Mouse (Mus musculus): Measurements from ENCODE around the gene Jhy. TPM values are rescaled to one million over a fixed set of nuclear protein-coding genes. Genes with fewer than 3 reads are reported as not detected.

The Jhy gene
- polyA plus RNA-seq, 1 experiment = not detected

DNA sequence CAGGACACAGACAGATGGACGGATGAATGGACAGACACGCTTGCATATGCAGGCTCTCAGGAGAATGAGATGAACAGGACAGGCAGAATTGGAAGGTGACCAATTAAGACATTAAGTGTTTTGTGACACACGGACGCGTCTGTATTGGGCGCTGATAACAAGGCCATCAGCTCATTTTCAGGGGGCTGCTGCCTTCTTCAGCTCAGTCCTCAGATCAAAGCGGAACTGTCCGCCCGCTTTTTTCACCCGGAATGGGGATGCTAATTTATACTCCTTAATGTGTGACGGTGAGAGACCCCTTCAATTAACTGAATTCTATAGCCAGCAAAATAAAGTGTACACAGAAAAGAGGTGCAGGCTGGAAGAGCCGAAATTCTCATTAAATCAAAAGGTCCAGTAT, 74.5 kb downstream of the Jhy start:
- no peaks in the 10 kb centered on the region for H3K4me1 ChIP-seq (ENCODE audit: control insufficient read depth, insufficient read depth, low read length)
- TF ChIP-seq POLR2A (IDR thresholded peaks at IDR 0.05; ENCODE audit: insufficient read depth, low read depth, low read length) (no peak), CTCF (IDR thresholded peaks at IDR 0.05; ENCODE audit: insufficient read depth, low read depth, low read length) (no peak)
- 34% methylated on average over 12 of the region's 12 CpGs for WGBS
- H3K27ac ChIP-seq (ENCODE audit: insufficient read depth, low read depth, low read length) = no peak overlapping the region
- no peak overlapping the region for H3K4me3 ChIP-seq (ENCODE audit: insufficient read depth, low read depth, low read length)

DNA sequence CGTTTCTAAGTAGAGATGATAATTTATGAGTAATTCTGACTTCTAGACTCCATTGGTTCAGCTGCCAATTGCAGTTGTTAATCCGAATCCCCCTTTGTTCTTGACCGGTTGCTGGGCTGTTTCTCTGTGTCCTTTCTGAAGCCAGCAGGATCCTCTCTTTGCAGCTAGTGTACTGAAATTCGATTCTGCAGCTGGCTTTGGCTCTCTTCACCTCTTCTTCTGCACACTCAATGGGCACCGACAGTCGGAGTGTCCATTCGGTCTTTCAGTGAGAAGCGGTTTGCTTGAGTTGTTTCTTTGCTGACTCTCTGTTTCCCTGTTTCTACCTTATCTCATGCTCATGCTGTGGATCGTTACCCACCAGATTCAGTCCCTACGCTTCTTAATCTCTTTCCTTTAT, 78.2 kb downstream of the Jhy start:
- WGBS = 28% methylated on average over 10 of the region's 10 CpGs
- TF ChIP-seq POLR2A (IDR thresholded peaks at IDR 0.05; ENCODE audit: insufficient read depth, low read depth, low read length) (no peak), CTCF (IDR thresholded peaks at IDR 0.05; ENCODE audit: insufficient read depth, low read depth, low read length) (no peak)
- no peak overlapping the region for H3K4me3 ChIP-seq (ENCODE audit: insufficient read depth, low read depth, low read length)
- H3K4me1 ChIP-seq (ENCODE audit: control insufficient read depth, insufficient read depth, low read length) = no peaks in the 10 kb centered on the region
- no peak overlapping the region for H3K27ac ChIP-seq (ENCODE audit: insufficient read depth, low read depth, low read length)

DNA sequence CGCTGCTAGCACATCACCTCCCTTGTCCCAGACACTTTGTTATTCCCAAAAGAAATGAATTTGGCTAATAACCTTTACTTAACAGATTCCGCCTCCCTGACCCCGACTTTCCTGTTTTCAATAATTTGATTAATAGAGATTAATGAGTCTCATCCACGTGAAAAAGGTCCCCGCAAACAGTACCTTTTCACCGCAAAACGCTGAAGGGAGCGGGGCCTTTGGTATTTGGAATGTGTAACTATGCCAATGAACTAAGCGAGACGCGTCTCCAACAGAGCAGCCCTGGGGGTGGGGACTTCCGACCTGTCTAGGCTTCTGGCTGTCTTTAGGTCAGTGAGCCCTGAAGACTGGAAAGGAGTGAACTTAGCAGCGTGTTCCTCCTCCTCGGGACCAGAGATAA, 84.9 kb downstream of the Jhy start:
- no peak overlapping the region for H3K4me3 ChIP-seq (ENCODE audit: insufficient read depth, low read depth, low read length)
- H3K4me1 ChIP-seq (ENCODE audit: control insufficient read depth, insufficient read depth, low read length) = peaks cover 6% of the 10 kb centered on the region
- WGBS = 3% methylated on average over 14 of the region's 14 CpGs
- no peak overlapping the region for H3K27ac ChIP-seq (ENCODE audit: insufficient read depth, low read depth, low read length)
- TF ChIP-seq CTCF (IDR thresholded peaks at IDR 0.05; ENCODE audit: insufficient read depth, low read depth, low read length) (no peak), POLR2A (IDR thresholded peaks at IDR 0.05; ENCODE audit: insufficient read depth, low read depth, low read length) (no peak)

DNA sequence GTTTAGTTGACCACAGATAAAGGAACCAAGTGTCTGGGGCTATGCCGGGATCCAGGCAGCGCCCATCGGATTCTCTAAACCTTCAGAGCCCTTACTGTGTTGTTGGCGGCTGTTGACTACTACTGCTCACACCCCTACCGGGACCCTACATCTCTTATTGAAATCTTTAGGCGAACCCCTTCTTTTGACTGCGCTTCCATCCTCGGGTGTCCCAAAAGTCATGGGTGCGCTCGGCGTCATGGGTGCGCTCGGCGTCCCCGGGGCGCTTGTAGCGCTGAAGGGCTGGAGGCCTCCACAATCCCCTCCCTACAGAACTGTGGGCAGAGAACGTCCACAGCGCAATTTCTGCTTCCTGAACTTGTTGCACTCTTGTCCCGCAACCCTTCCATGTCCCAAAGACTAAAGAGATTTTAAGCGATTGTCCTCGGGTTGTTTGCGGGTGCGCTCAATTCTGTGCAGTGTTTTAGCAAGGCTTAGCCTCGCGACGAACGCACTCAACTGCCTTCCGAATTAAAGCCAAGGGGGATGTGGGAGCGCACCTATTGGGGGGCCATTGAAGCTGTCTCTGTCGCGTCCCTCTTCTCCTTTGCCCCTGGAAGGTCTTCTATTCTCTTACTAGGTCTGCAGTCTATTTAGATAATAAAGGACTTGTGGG, 85.5 kb downstream of the Jhy start:
- WGBS = 3% methylated on average over 32 of the region's 32 CpGs
- H3K4me1 ChIP-seq (ENCODE audit: control insufficient read depth, insufficient read depth, low read length) = peaks cover 6% of the 10 kb centered on the region
- TF ChIP-seq CTCF (IDR thresholded peaks at IDR 0.05; ENCODE audit: insufficient read depth, low read depth, low read length) (no peak), POLR2A (IDR thresholded peaks at IDR 0.05; ENCODE audit: insufficient read depth, low read depth, low read length) (no peak)
- H3K27ac ChIP-seq (ENCODE audit: insufficient read depth, low read depth, low read length) = no peak overlapping the region
- no peak overlapping the region for H3K4me3 ChIP-seq (ENCODE audit: insufficient read depth, low read depth, low read length)

DNA sequence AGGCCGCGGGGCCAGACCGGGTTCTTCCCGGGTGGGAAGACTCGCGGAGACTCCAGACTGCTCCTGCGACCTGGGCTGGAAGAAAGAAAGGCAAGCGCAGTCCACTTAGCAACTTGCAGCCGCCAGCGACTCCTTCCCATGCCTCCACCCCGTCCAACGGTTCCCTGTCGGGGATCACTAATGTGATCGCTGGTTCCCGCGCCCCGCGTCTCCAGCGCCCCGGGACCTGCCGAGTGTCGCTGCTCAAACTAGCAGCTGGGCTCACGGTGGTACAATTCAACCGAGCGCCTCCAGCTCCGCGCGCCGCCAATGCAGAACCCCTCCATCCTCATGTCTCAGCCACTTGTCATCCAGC, 86.1 kb downstream of the Jhy start:
- H3K4me3 ChIP-seq (ENCODE audit: insufficient read depth, low read depth, low read length) = no peak overlapping the region
- H3K4me1 ChIP-seq (ENCODE audit: control insufficient read depth, insufficient read depth, low read length) = peaks cover 6% of the 10 kb centered on the region
- TF ChIP-seq POLR2A (IDR thresholded peaks at IDR 0.05; ENCODE audit: insufficient read depth, low read depth, low read length) (no peak), CTCF (IDR thresholded peaks at IDR 0.05; ENCODE audit: insufficient read depth, low read depth, low read length) (no peak)
- no peak overlapping the region for H3K27ac ChIP-seq (ENCODE audit: insufficient read depth, low read depth, low read length)
- WGBS = 2% methylated on average over 29 of the region's 29 CpGs

DNA sequence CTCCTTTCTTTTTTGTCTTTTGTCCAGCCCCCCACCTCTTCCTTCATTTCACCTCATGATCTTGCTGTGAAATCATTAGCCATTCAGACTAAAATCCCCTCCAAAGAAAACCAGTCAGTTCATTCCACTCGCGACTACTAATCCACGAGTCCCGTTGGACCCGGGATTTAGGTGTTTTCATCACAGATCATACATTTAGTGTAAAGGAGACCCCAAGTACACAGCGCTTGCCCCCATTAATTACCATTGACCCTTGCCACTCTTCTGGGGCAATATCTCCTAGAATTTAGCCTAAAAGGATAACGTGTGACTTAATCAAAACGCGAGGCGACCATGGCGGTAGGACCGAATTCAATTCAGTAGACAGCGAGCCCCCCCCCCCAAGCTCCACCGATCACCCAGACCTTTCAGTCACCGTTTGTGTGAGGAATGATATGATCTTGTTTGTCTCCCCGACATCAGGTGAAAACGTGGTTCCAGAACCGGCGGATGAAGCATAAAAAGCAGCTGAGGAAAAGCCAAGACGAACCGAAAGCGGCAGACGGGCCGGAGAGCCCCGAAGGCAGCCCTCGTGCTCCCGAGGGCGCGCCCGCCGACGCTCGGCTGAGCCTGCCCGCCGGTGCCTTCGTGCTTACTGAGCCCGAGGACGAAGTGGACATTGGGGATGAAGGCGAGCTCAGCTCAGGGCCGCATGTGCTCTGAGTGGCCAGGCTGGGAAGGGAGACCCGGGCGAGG, 86.6 kb downstream of the Jhy start:
- 2% methylated on average over 42 of the region's 42 CpGs for WGBS
- no peak overlapping the region for H3K27ac ChIP-seq (ENCODE audit: insufficient read depth, low read depth, low read length)
- TF ChIP-seq CTCF (IDR thresholded peaks at IDR 0.05; ENCODE audit: insufficient read depth, low read depth, low read length) (no peak), POLR2A (IDR thresholded peaks at IDR 0.05; ENCODE audit: insufficient read depth, low read depth, low read length) (no peak)
- H3K4me3 ChIP-seq (ENCODE audit: insufficient read depth, low read depth, low read length) = no peak overlapping the region
- peaks cover 6% of the 10 kb centered on the region for H3K4me1 ChIP-seq (ENCODE audit: control insufficient read depth, insufficient read depth, low read length)

DNA sequence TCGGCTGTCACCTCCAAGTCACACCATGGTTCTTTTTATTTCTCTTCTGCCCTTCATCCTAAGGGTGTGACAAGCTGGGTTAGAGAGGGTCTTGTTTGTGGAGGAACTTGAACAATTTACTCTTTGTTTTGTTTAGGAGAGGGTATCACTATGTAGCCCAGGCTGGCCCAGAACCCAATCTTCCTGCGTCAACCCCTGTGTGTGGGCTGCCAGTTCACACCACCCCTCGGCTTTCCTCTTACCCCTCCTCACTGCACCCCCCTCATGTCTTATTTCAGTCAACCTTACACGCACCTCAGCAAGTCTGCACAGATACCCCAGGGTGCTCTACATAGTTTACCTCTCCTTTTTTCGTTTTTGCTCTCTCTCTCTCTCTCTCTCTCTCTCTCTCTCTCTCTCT, 87.2 kb downstream of the Jhy start:
- Histone ChIP-seq H3K4me1 (ENCODE audit: control insufficient read depth, insufficient read depth, low read length) (peaks cover 6% of the 10 kb centered on the region), H3K4me3 (ENCODE audit: insufficient read depth, low read depth, low read length) (no peak overlapping the region), H3K27ac (ENCODE audit: insufficient read depth, low read depth, low read length) (no peak overlapping the region)
- 9% methylated on average over 5 of the region's 5 CpGs for WGBS
- TF ChIP-seq CTCF (IDR thresholded peaks at IDR 0.05; ENCODE audit: insufficient read depth, low read depth, low read length) = no peak

DNA sequence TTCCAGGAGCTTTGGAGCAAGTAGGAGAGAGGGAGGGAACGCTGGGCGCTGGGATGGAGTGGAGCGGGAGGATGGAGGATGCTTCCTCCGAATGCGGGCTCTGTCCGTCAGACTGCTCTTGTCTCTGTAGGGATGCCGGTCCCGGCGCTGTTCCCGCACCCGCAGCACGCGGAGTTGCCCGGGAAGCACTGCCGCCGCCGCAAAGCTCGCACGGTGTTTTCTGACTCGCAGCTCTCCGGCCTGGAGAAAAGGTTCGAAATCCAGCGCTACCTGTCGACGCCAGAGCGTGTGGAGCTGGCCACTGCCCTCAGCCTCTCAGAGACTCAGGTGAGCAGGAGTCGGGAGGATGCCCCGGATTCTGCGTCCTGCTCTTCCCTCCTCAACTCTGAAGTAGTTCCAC, 87.8 kb downstream of the Jhy start:
- WGBS = 2% methylated on average over 29 of the region's 29 CpGs
- Histone ChIP-seq H3K27ac (ENCODE audit: insufficient read depth, low read depth, low read length) (no peak overlapping the region), H3K4me3 (ENCODE audit: insufficient read depth, low read depth, low read length) (no peak overlapping the region), H3K4me1 (ENCODE audit: control insufficient read depth, insufficient read depth, low read length) (peaks cover 6% of the 10 kb centered on the region)
- TF ChIP-seq POLR2A (IDR thresholded peaks at IDR 0.05; ENCODE audit: insufficient read depth, low read depth, low read length) = no peak
- TF ChIP-seq CTCF (IDR thresholded peaks at IDR 0.05; ENCODE audit: insufficient read depth, low read depth, low read length) = no peak

DNA sequence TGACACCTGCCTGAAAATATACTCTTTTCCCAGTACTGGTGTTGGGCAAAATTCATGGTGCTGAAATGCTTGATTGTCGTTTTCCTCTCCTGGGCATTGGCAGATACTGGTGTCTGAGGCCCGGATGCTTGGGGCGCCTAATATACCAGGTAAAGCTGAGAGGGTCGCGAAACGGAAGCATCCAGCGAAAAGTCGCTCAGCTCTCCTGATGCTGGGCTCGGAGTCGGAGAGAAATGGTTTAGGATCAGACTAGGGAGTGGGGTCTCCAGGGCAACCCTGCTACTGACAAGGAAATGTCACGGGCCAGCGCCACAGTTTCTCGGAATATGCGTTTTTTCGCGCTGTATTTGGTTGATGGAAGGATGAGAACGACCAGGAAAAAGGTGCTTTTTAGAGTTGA, 88.5 kb downstream of the Jhy start:
- peaks cover 6% of the 10 kb centered on the region for H3K4me1 ChIP-seq (ENCODE audit: control insufficient read depth, insufficient read depth, low read length)
- H3K27ac ChIP-seq (ENCODE audit: insufficient read depth, low read depth, low read length) = no peak overlapping the region
- WGBS = 4% methylated on average over 17 of the region's 17 CpGs
- no peak overlapping the region for H3K4me3 ChIP-seq (ENCODE audit: insufficient read depth, low read depth, low read length)
- TF ChIP-seq CTCF (IDR thresholded peaks at IDR 0.05; ENCODE audit: insufficient read depth, low read depth, low read length) (no peak), POLR2A (IDR thresholded peaks at IDR 0.05; ENCODE audit: insufficient read depth, low read depth, low read length) (no peak)

All from olfactory bulb, adult 2 months (tissue).